Mouse (Mus musculus): ENCODE data around the gene Trim63.

Gene Trim63

GRCm38 (mm10) chr4:134343071-134344031 lies 28.4 kb downstream of the Trim63 start, which contains the start of gene Slc30a2:
Slc30a2 (plus strand) TSS chr4:134343181.
- no peak for DNase-seq

- DNase-seq: no peak
Observed at GRCm38 (mm10) chr4:134344620-134345019, 29.7 kb downstream of the Trim63 start.

- DNase-seq: no peak
Observed at GRCm38 (mm10) chr4:134345802-134346201, 30.9 kb downstream of the Trim63 start.

- DNase-seq: no peak
Observed at GRCm38 (mm10) chr4:134348078-134348477, 33.2 kb downstream of the Trim63 start.

GRCm38 (mm10) chr4:134348545-134348944 lies 33.6 kb downstream of the Trim63 start:
- DNase-seq: no peak

GRCm38 (mm10) chr4:134349829-134350228 lies 34.9 kb downstream of the Trim63 start:
- no peak for DNase-seq

- no peak for DNase-seq
Observed at GRCm38 (mm10) chr4:134350641-134351040, 35.7 kb downstream of the Trim63 start.

GRCm38 (mm10) chr4:134351329-134352260 lies 36.7 kb downstream of the Trim63 start:
- no peak for DNase-seq

- no peak for DNase-seq
Observed at GRCm38 (mm10) chr4:134352261-134352707, 37.4 kb downstream of the Trim63 start.

- no peak for DNase-seq
Observed at GRCm38 (mm10) chr4:134352929-134353328, 38.0 kb downstream of the Trim63 start.

GRCm38 (mm10) chr4:134353527-134354409 lies 38.8 kb downstream of the Trim63 start:
- DNase-seq: no peak

- no peak for DNase-seq
Observed at GRCm38 (mm10) chr4:134355841-134356452, 41.0 kb downstream of the Trim63 start.

GRCm38 (mm10) chr4:134356591-134357460 lies 41.9 kb downstream of the Trim63 start:
- DNase-seq: no peak

- no peak for DNase-seq
Observed at GRCm38 (mm10) chr4:134357461-134357771, 42.5 kb downstream of the Trim63 start.

GRCm38 (mm10) chr4:134359649-134360048 lies 44.7 kb downstream of the Trim63 start:
- no peak for DNase-seq

- DNase-seq: no peak
Observed at GRCm38 (mm10) chr4:134361215-134361614, 46.3 kb downstream of the Trim63 start.

GRCm38 (mm10) chr4:134362124-134362523 lies 47.2 kb downstream of the Trim63 start:
- no peak for DNase-seq

GRCm38 (mm10) chr4:134362586-134362985 lies 47.7 kb downstream of the Trim63 start:
- DNase-seq: peak; percentile 65

GRCm38 (mm10) chr4:134365280-134365679 lies 50.4 kb downstream of the Trim63 start:
- DNase-seq: no peak

GRCm38 (mm10) chr4:134370649-134371221 lies 55.8 kb downstream of the Trim63 start:
- peak; percentile 81 for DNase-seq

All from layer of hippocampus, adult 9-11 months (tissue).